Mouse (Mus musculus) small intestine, adult 2 months (tissue): ENCODE results near the gene S100a1.

Source experiments
- CTCF ChIP-seq: fragments of 200-500 bp; IDR thresholded peaks from 2 replicates; pipeline ENCODE4 v1.5.1; 2012; ENCODE audit warnings: low read depth, mild to moderate bottlenecking, control low read depth, inconsistent platforms, low read length, moderate library complexity, mixed read lengths; ENCODE audit not compliant: insufficient replicate concordance, insufficient read length; ENCODE audit errors: extremely low read depth
- POLR2A ChIP-seq: fragments of 200-500 bp; IDR thresholded peaks from 2 replicates; pipeline ENCODE4 v1.6.1; 2012; ENCODE audit warnings: low read depth, mild to moderate bottlenecking, control low read depth, inconsistent platforms, low read length, moderate library complexity

DNA sequence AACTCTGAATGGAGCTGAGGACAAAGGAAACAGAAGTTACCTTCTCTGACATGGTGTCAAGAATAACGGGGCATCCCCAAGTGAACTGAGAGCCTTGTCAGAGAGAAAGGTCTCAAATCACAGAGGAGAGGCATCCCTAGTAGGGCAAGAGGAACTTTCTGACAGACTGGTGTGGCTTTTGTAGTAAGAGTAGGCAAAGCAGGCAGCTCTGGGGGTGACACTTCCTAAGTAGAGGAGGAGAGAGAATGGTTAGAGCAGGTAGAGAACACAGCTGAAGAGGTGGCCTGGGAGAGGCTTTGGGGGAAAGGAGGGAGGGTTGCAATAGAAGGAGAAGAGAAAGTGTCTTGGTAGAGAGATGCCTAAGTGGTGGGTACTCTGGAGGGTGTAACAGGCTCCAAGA, 21.3 kb upstream of the S100a1 start:
- TF ChIP-seq CTCF (no peak), POLR2A (no peak)
